Mouse (Mus musculus) midbrain, embryonic 12.5 days (tissue): ENCODE results near the gene Npas3. TPM values are rescaled to one million over a fixed set of nuclear protein-coding genes. Genes with fewer than 3 reads are reported as not detected.

Experiments used
- ATAC-seq: fragments of 200-750 bp; cut with Nextera tagmentation; 2 replicates; pipeline ENCODE4 v1.8.0; 2017; ENCODE audit warnings: low read depth, moderate TSS enrichment, moderate library complexity; ENCODE audit not compliant: low FRiP score
- H3K27ac ChIP-seq: fragments of 300-500 bp; sonication (generic); replicated peaks from 2 replicates; pipeline ENCODE4 v1.5.1; 2016; ENCODE audit warnings: mild to moderate bottlenecking
- H3K27me3 ChIP-seq: fragments of 300-500 bp; sonication (generic); 2 replicates; pipeline ENCODE4 v1.6.1; 2016; ENCODE audit warnings: mild to moderate bottlenecking
- H3K36me3 ChIP-seq: fragments of 300-500 bp; sonication (generic); 2 replicates; pipeline ENCODE4 v1.6.1; 2016
- H3K4me1 ChIP-seq: fragments of 300-500 bp; sonication (generic); 2 replicates; pipeline ENCODE4 v1.6.1; 2016
- H3K4me2 ChIP-seq: fragments of 300-500 bp; sonication (generic); replicated peaks from 2 replicates; pipeline ENCODE4 v1.6.1; 2016; ENCODE audit warnings: mild to moderate bottlenecking, moderate library complexity
- H3K4me3 ChIP-seq: fragments of 300-500 bp; sonication (generic); 2 replicates; pipeline ENCODE4 v1.5.1; 2016; ENCODE audit warnings: mild to moderate bottlenecking
- H3K9ac ChIP-seq: fragments of 300-500 bp; sonication (generic); replicated peaks from 2 replicates; pipeline ENCODE4 v1.6.1; 2016; ENCODE audit warnings: mild to moderate bottlenecking, moderate library complexity
- H3K9me3 ChIP-seq: fragments of 300-500 bp; sonication (generic); 2 replicates; pipeline ENCODE4 v1.6.1; 2016; ENCODE audit warnings: mild to moderate bottlenecking
- WGBS: fragments of 180-500 bp; shearing (Covaris S2); methylation state at CpG from one replicate; pipeline ENCODE4 v1.1.7; 2016; 5-methylcytosine and 5-hydroxymethylcytosine counted together
- polyA plus RNA-seq: library from polyadenylated mRNA; unstranded; fragments of >200 nt; fragmentation: Nextera tagmentation; extraction: Ambion mirVana; gene quantifications from 2 replicates; pipeline ENCODE4 v1.2.1, GENCODE M21; 2016

Gene Npas3
- polyA plus RNA-seq, 1 experiment from 2014 or later = 30.0 TPM

GRCm38 (mm10) chr12:54110342-54110741, 861.9 kb downstream of the Npas3 start:
- 47% methylated on average over 2 of the region's 2 CpGs for WGBS
- Histone ChIP-seq H3K4me1 (no peaks in the 10 kb centered on the region), H3K4me2 (no peak overlapping the region), H3K4me3 (no peak overlapping the region), H3K27me3 (no peaks in the 10 kb centered on the region; the same call in 1 of the 2 replicates), H3K36me3 (no peaks in the 10 kb centered on the region), H3K27ac (no peak overlapping the region), H3K9me3 (no peaks in the 10 kb centered on the region), H3K9ac (no peak overlapping the region)
- no peak for ATAC-seq

- Histone ChIP-seq H3K27ac (no peak overlapping the region), H3K4me1 (no peaks in the 10 kb centered on the region), H3K4me2 (no peak overlapping the region), H3K9ac (no peak overlapping the region), H3K9me3 (no peaks in the 10 kb centered on the region), H3K36me3 (no peaks in the 10 kb centered on the region), H3K27me3 (no peaks in the 10 kb centered on the region; the same call in 1 of the 2 replicates), H3K4me3 (no peak overlapping the region)
- WGBS = 38% methylated on average over 3 of the region's 3 CpGs
- no peak for ATAC-seq
Observed at GRCm38 (mm10) chr12:54110930-54111329, 862.5 kb downstream of the Npas3 start.

- WGBS = 79% methylated on average over 1 of the region's 1 CpGs
- Histone ChIP-seq H3K9ac (no peak overlapping the region), H3K4me2 (no peak overlapping the region), H3K4me1 (0 out of 2 replicates have a peak, but pooled peaks cover 3% of the 10 kb centered on the region), H3K36me3 (no peaks in the 10 kb centered on the region), H3K27ac (no peak overlapping the region), H3K27me3 (no peaks in the 10 kb centered on the region), H3K4me3 (no peak overlapping the region), H3K9me3 (0 out of 2 replicates have a peak, but pooled peaks cover 2% of the 10 kb centered on the region)
- ATAC-seq = no peak
Observed at GRCm38 (mm10) chr12:54120386-54120785, 871.9 kb downstream of the Npas3 start.

GRCm38 (mm10) chr12:54121286-54121685, 872.8 kb downstream of the Npas3 start:
- 0 out of 2 replicates have a peak, but pooled peaks cover 2% of the 10 kb centered on the region for H3K9me3 ChIP-seq
- no peaks in the 10 kb centered on the region for H3K36me3 ChIP-seq
- no peak overlapping the region for H3K27ac ChIP-seq
- H3K27me3 ChIP-seq = no peaks in the 10 kb centered on the region
- WGBS = 91% methylated on average over 3 of the region's 3 CpGs
- no peak overlapping the region for H3K9ac ChIP-seq
- H3K4me1 ChIP-seq = 0 out of 2 replicates have a peak, but pooled peaks cover 3% of the 10 kb centered on the region
- no peak for ATAC-seq
- no peak overlapping the region for H3K4me3 ChIP-seq
- H3K4me2 ChIP-seq = no peak overlapping the region
